Mouse (Mus musculus): ENCODE data around the gene Plekha5. TPM values are rescaled to one million over a fixed set of nuclear protein-coding genes. Genes with fewer than 3 reads are reported as not detected.

Gene Plekha5
- polyA plus RNA-seq (2015; fragmentation: Nextera tagmentation; extraction: Ambion mirVana), result 50.4 and 51.5 TPM in 2 replicates

DNA sequence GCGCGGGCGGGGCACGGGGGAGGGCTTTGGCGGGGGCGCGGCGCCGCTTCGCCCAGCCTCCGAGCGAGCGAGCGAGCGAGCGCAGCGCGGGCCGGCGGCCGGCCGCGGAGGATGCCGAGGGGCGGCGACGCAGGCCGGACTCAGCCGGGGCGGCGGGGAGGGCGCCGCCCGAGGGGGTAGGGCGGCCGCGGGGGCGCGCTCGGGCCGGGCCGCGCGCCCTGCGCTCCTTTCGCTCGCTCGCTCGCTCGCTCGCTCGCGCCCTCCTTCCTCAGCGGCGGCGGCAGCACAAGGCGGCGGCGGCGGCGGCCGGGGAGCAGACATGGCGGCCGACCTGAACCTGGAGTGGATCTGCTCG lies at the start of gene Plekha5:
Gene Plekha5, plus strand, starts transcription at position 209 of the 355 bp plus-strand sequence.
- Histone ChIP-seq H3K4me1 (peaks cover 12% of the 10 kb centered on the region), H3K4me3 (replicated peaks) (peak within 1 kb of the TSS; percentile 69), H3K27me3 (no peaks in the 10 kb centered on the region), H3K36me3 (peaks cover 5% of the 10 kb centered on the region; the same call in 1 of the 2 replicates), H3K9me3 (replicated peaks) (no peaks in the 10 kb centered on the region), H3K27ac (replicated peaks) (peak within 1 kb of the TSS; percentile 85), H3K4me2 (replicated peaks) (peak within 1 kb of the TSS; percentile 78), H3K9ac (peak within 1 kb of the TSS; percentile 93)
- under 1% methylated on average over 35 of the region's 65 CpGs for WGBS
- peak; percentile 90 for ATAC-seq (ENCODE audit: insufficient number of reproducible peaks, low FRiP score, low TSS enrichment, low read depth)

DNA sequence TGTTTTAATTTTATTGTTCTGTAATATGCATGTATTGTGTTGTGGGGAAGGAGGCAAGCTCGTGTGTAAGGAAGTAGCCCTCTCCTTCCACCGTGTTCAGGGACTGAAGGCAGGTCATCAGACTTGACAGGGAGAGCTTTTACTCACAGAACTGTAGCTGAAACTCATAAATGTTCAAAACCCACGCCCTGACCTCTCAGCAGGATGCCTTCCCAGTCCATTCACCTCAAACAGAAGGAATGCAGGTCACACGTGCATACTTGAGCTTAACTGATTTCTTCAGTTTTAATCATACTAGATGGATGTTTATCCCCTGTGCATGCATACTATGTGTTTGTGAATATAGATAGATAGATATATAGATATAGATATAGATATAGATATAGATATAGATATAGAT lies 48.2 kb upstream of the Plekha5 start:
- Histone ChIP-seq H3K36me3 (no peaks in the 10 kb centered on the region), H3K9me3 (replicated peaks) (no peaks in the 10 kb centered on the region), H3K4me2 (replicated peaks) (no peak overlapping the region), H3K4me1 (no peaks in the 10 kb centered on the region), H3K9ac (no peak overlapping the region), H3K4me3 (replicated peaks) (no peak overlapping the region), H3K27me3 (no peaks in the 10 kb centered on the region), H3K27ac (replicated peaks) (no peak overlapping the region)
- no peak for ATAC-seq (ENCODE audit: insufficient number of reproducible peaks, low FRiP score, low TSS enrichment, low read depth)
- WGBS, result 62% methylated on average over 4 of the region's 4 CpGs

GRCm38 (mm10) chr6:140380588-140380987 lies 43.3 kb upstream of the Plekha5 start:
- Histone ChIP-seq H3K9ac (no peak overlapping the region), H3K27me3 (no peaks in the 10 kb centered on the region), H3K9me3 (replicated peaks) (no peaks in the 10 kb centered on the region), H3K4me2 (replicated peaks) (no peak overlapping the region), H3K27ac (replicated peaks) (no peak overlapping the region), H3K4me1 (no peaks in the 10 kb centered on the region), H3K36me3 (no peaks in the 10 kb centered on the region), H3K4me3 (replicated peaks) (no peak overlapping the region)
- ATAC-seq (ENCODE audit: insufficient number of reproducible peaks, low FRiP score, low TSS enrichment, low read depth), result no peak
- WGBS, result 71% methylated on average over 2 of the region's 2 CpGs

- Histone ChIP-seq H3K4me1 (no peaks in the 10 kb centered on the region), H3K27ac (replicated peaks) (no peak overlapping the region), H3K4me3 (replicated peaks) (no peak overlapping the region), H3K9ac (no peak overlapping the region), H3K36me3 (no peaks in the 10 kb centered on the region), H3K9me3 (replicated peaks) (no peaks in the 10 kb centered on the region), H3K27me3 (no peaks in the 10 kb centered on the region), H3K4me2 (replicated peaks) (no peak overlapping the region)
- 77% methylated on average over 8 of the region's 8 CpGs for WGBS
- ATAC-seq (ENCODE audit: insufficient number of reproducible peaks, low FRiP score, low TSS enrichment, low read depth), result no peak
Observed at GRCm38 (mm10) chr6:140381162-140381561, 42.7 kb upstream of the Plekha5 start.

GRCm38 (mm10) chr6:140383580-140384400 lies 40.1 kb upstream of the Plekha5 start:
- Histone ChIP-seq H3K9ac (no peak overlapping the region), H3K36me3 (no peaks in the 10 kb centered on the region), H3K4me2 (replicated peaks) (no peak overlapping the region), H3K4me1 (no peaks in the 10 kb centered on the region), H3K27ac (replicated peaks) (no peak overlapping the region), H3K9me3 (replicated peaks) (no peaks in the 10 kb centered on the region), H3K27me3 (no peaks in the 10 kb centered on the region), H3K4me3 (replicated peaks) (no peak overlapping the region)
- 74% methylated on average over 10 of the region's 10 CpGs for WGBS
- ATAC-seq (ENCODE audit: insufficient number of reproducible peaks, low FRiP score, low TSS enrichment, low read depth), result no peak

DNA sequence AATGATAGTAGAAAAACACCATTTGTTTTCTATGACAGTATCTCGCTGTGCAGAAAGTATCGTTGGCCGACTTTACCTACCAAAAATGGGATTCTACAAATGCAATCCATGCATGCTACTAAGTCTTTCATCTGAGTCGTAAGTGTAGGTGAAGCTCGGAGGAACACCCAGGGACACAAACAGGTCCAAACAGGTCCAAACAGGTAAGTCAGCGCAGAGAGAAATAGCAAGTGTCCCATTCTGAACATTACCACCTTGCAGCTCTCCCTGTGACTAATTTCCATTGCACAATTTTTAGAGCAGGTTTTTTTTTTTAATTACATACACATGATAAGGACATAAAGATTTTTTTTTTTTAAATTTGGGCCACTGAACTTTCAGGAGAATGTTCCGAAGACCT lies 27.2 kb upstream of the Plekha5 start:
- no peaks in the 10 kb centered on the region for H3K36me3 ChIP-seq
- no peak overlapping the region for H3K27ac ChIP-seq (replicated peaks)
- H3K9ac ChIP-seq, result no peak overlapping the region
- no peak overlapping the region for H3K4me3 ChIP-seq (replicated peaks)
- no peaks in the 10 kb centered on the region for H3K9me3 ChIP-seq (replicated peaks)
- H3K27me3 ChIP-seq, result no peaks in the 10 kb centered on the region
- ATAC-seq (ENCODE audit: insufficient number of reproducible peaks, low FRiP score, low TSS enrichment, low read depth), result no peak
- WGBS, result 75% methylated on average over 7 of the region's 7 CpGs
- H3K4me1 ChIP-seq, result no peaks in the 10 kb centered on the region
- H3K4me2 ChIP-seq (replicated peaks), result no peak overlapping the region

DNA sequence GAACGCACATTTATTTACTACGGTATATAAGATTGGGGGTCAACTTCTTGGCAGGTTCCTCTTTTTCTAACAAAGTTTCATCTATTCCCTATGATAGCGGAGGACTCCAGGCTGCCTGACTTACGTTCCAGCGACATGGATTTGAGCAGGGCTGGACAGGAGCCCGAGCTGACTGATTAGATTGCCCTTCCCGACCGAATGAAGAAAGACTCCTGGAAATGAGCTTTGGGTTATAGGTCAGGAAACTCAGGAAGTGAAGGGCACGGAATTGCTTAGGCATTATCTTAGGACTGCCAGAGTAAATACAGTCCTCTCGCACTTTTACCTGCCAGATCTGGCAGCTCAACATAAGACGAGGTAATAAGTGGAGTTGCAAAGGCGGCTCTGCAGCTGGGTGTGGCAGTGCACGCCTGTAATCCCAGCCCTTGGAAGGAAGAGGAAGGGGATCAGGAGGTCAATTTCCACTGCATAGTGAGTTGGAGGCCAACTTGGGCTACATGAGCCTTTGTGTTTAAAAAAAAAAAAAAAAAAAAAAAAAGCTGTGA lies 21.0 kb upstream of the Plekha5 start:
- no peak overlapping the region for H3K9ac ChIP-seq
- no peak overlapping the region for H3K4me2 ChIP-seq (replicated peaks)
- no peak overlapping the region for H3K27ac ChIP-seq (replicated peaks)
- H3K9me3 ChIP-seq (replicated peaks), result no peaks in the 10 kb centered on the region
- H3K27me3 ChIP-seq, result no peaks in the 10 kb centered on the region
- no peak for ATAC-seq (ENCODE audit: insufficient number of reproducible peaks, low FRiP score, low TSS enrichment, low read depth)
- H3K4me3 ChIP-seq (replicated peaks), result no peak overlapping the region
- H3K4me1 ChIP-seq, result no peaks in the 10 kb centered on the region
- 54% methylated on average over 13 of the region's 13 CpGs for WGBS
- H3K36me3 ChIP-seq, result no peaks in the 10 kb centered on the region

- 77% methylated on average over 3 of the region's 3 CpGs for WGBS
- Histone ChIP-seq H3K27me3 (no peaks in the 10 kb centered on the region), H3K4me3 (replicated peaks) (no peak overlapping the region), H3K27ac (replicated peaks) (no peak overlapping the region), H3K4me1 (no peaks in the 10 kb centered on the region), H3K36me3 (no peaks in the 10 kb centered on the region), H3K9me3 (replicated peaks) (no peaks in the 10 kb centered on the region), H3K4me2 (replicated peaks) (no peak overlapping the region), H3K9ac (no peak overlapping the region)
- no peak for ATAC-seq (ENCODE audit: insufficient number of reproducible peaks, low FRiP score, low TSS enrichment, low read depth)
Observed at GRCm38 (mm10) chr6:140411996-140412395, 11.9 kb upstream of the Plekha5 start.

DNA sequence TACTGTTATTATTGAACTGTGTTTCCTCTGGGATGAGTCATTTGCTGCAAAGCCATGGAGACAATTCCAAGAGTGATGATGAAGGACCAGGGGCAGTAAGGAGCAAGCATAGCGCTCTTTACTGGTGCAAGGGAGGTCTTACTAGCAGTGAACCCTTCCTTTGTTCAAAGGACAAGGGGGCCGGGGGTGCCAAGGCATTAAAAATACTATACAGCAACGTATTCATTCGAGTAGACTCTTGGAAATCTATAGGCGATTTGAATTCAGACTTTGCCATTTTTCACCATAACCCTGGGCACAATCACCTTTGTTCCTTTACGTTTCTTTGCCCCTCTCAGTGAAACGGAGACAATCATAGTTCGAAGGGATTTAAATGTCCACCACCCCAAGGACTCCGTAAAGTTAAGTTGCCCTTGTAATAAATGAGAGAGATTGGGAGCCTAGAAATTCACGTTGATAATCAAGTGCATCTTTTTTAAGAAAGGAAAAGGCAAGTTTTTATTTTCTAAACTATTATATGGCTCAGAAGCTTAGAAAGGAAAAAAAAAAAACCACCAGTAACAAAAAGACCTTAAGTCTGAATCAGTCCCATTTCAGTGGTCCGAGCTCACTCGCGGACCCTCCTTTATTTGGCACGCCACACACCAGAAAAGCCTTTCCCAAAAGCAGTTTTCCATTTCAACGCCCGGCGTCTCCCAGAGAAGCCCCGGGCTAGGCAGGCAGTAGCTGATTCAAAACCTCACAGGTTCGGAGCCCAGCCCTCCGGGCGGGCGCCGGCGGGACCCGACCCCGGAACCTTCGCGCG lies 611 bp upstream of the Plekha5 start:
- H3K4me1 ChIP-seq, result peaks cover 12% of the 10 kb centered on the region
- no peak for ATAC-seq (ENCODE audit: insufficient number of reproducible peaks, low FRiP score, low TSS enrichment, low read depth)
- 11% methylated on average over 29 of the region's 29 CpGs for WGBS
- H3K36me3 ChIP-seq, result no peaks in the 10 kb centered on the region; the same call in 1 of the 2 replicates
- H3K27me3 ChIP-seq, result no peaks in the 10 kb centered on the region
- H3K9me3 ChIP-seq (replicated peaks), result no peaks in the 10 kb centered on the region
- peak overlapping the region; percentile 85 for H3K27ac ChIP-seq (replicated peaks)
- peak overlapping the region; percentile 69 for H3K4me3 ChIP-seq (replicated peaks)
- peak overlapping the region; percentile 93 for H3K9ac ChIP-seq
- H3K4me2 ChIP-seq (replicated peaks), result peak overlapping the region; percentile 78

GRCm38 (mm10) chr6:140424201-140424990 lies 542 bp downstream of the Plekha5 start:
- H3K4me1 ChIP-seq, result peaks cover 12% of the 10 kb centered on the region
- no peaks in the 10 kb centered on the region for H3K9me3 ChIP-seq (replicated peaks)
- no peaks in the 10 kb centered on the region for H3K27me3 ChIP-seq
- H3K36me3 ChIP-seq, result peaks cover 10% of the 10 kb centered on the region; the same call in 1 of the 2 replicates
- peak overlapping the region; percentile 78 for H3K4me2 ChIP-seq (replicated peaks)
- H3K4me3 ChIP-seq (replicated peaks), result peak overlapping the region; percentile 69
- ATAC-seq (ENCODE audit: insufficient number of reproducible peaks, low FRiP score, low TSS enrichment, low read depth), result peak; percentile 69
- H3K27ac ChIP-seq (replicated peaks), result peak overlapping the region; percentile 85
- H3K9ac ChIP-seq, result peak overlapping the region; percentile 93
- under 1% methylated on average over 57 of the region's 72 CpGs for WGBS

All from embryonic facial prominence, embryonic 15.5 days (tissue).